Mouse (Mus musculus) induced T-regulatory cell, adult 2 months (primary cell): ENCODE measurements around the gene Klrb1.
"Not testable (repeated sequence)": the region's sequence is repeated elsewhere in the genome, so short reads cannot be mapped to it uniquely, and the experiment has no call there.

Experiments
- DNase-seq: peaks from one replicate; pipeline ENCODE4 v3.0.0-alpha.2; 2012; ENCODE audit warnings: low read depth

Gene Klrb1

GRCm38 (mm10) chr6:128722959-128723358 is at the start of gene Klrb1:
TSS of gene Klrb1 (minus strand) at chr6:128723059.
- no peak for DNase-seq

GRCm38 (mm10) chr6:128769481-128770253 is 46.8 kb upstream of the Klrb1 start:
- no peak for DNase-seq

GRCm38 (mm10) chr6:128768047-128768446 is 45.2 kb upstream of the Klrb1 start:
- no peak for DNase-seq

- peak; percentile 87 for DNase-seq
Measured at GRCm38 (mm10) chr6:128766486-128767254, 43.8 kb upstream of the Klrb1 start.

- peak; percentile 59 for DNase-seq
Measured at GRCm38 (mm10) chr6:128765211-128765610, 42.4 kb upstream of the Klrb1 start.

- no peak for DNase-seq
Measured at GRCm38 (mm10) chr6:128764598-128764997, 41.7 kb upstream of the Klrb1 start.

GRCm38 (mm10) chr6:128763736-128764523 is 41.1 kb upstream of the Klrb1 start:
- peak; percentile 98 for DNase-seq

- DNase-seq = not testable (repeated sequence)
Measured at GRCm38 (mm10) chr6:128762892-128763670, 40.2 kb upstream of the Klrb1 start.

- peak; percentile 59 for DNase-seq
Measured at GRCm38 (mm10) chr6:128761144-128761540, 38.3 kb upstream of the Klrb1 start.

- peak; percentile 93 for DNase-seq
Measured at GRCm38 (mm10) chr6:128760416-128761143, 37.7 kb upstream of the Klrb1 start.

- peak; percentile 93 for DNase-seq
Measured at GRCm38 (mm10) chr6:128760016-128760415, 37.2 kb upstream of the Klrb1 start.

GRCm38 (mm10) chr6:128759221-128759950 is 36.5 kb upstream of the Klrb1 start:
- no peak for DNase-seq

- DNase-seq = not testable (repeated sequence)
Measured at GRCm38 (mm10) chr6:128755402-128755763, 32.5 kb upstream of the Klrb1 start.

- DNase-seq = not testable (repeated sequence)
Measured at GRCm38 (mm10) chr6:128754748-128755401, 32.0 kb upstream of the Klrb1 start.

GRCm38 (mm10) chr6:128754265-128754664 is 31.4 kb upstream of the Klrb1 start:
- DNase-seq = not testable (repeated sequence)

- peak; percentile 76 for DNase-seq
Measured at GRCm38 (mm10) chr6:128753610-128754224, 30.9 kb upstream of the Klrb1 start.

GRCm38 (mm10) chr6:128747006-128747405 is 24.1 kb upstream of the Klrb1 start:
- DNase-seq = not testable (repeated sequence)

- no peak for DNase-seq
Measured at GRCm38 (mm10) chr6:128737445-128737844, 14.6 kb upstream of the Klrb1 start.

- DNase-seq = peak; percentile 46
Measured at GRCm38 (mm10) chr6:128736100-128736499, 13.2 kb upstream of the Klrb1 start.
